Mouse (Mus musculus): ENCODE measurements at regions not wholly inside any gene's neighbourhood (a gene's known extent, or its start where the extent isn't known, plus 50 kb on each side); places are given as distances from the start of the nearest gene placed in this dataset.

DNA sequence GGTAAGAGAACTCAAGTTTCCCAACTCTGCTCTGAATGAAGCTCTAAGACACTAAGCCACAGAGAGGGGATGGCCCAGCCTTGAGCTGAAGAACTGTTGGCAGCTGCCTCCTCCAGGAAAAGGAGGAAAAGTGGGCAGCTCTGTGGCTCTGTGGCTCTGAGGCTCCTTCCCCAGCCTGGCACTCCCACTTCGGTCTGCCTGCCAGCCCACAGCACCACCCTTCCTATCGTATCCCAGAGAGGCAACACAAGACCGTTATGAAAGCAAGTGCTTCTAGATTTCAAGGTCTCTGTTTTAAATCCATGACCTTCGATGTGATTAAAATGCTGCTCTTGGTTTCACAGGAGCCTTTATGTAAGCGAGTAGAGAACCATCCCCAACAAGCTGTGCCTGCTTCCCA is 53.5 kb upstream of the Kcna5 start:
- no peak for DNase-seq (ENCODE audit: low spot score in 2 of 2)

- DNase-seq (ENCODE audit: low spot score in 2 of 2) = no peak
Observed at GRCm38 (mm10) chr6:126587476-126587875, 52.3 kb upstream of the Kcna5 start.

GRCm38 (mm10) chr6:126585813-126586212 is 50.6 kb upstream of the Kcna5 start:
- peak in 1 of 2 experiments; percentile 40 for DNase-seq (ENCODE audit: low spot score in 2 of 2)

Measured in gastrocnemius, postnatal 4 days (tissue).